Mouse (Mus musculus): Measurements from ENCODE around the gene Gcc1.

GRCm38 (mm10) chr6:28470017-28470602 is 41.9 kb upstream of the Gcc1 start:
- no peak for TF ChIP-seq CTCF (IDR thresholded peaks at IDR 0.05; ENCODE audit: borderline replicate concordance, extremely low read depth, insufficient read depth, insufficient read length)
- no peak for TF ChIP-seq POLR2A (IDR thresholded peaks at IDR 0.05; ENCODE audit: borderline replicate concordance, extremely low read depth, insufficient read depth, insufficient read length, poor library complexity, severe bottlenecking)

Data from brain, embryonic 14.5 days (tissue).